Mouse (Mus musculus): ENCODE results near the gene Gm45713.

The Gm45713 gene

GRCm38 (mm10) chr7:45092828-45093515 lies 43.1 kb downstream of the Gm45713 start:
- DNase-seq = no peak

GRCm38 (mm10) chr7:45092048-45092447 lies 44.0 kb downstream of the Gm45713 start, which contains the start of gene Rcn3:
Gene Rcn3 (minus strand): TSS chr7:45092221.
- DNase-seq = no peak

- no peak for DNase-seq
Observed at GRCm38 (mm10) chr7:45091001-45091990, 44.7 kb downstream of the Gm45713 start.

GRCm38 (mm10) chr7:45090251-45090977 lies 45.6 kb downstream of the Gm45713 start:
- DNase-seq = peak; percentile 44

GRCm38 (mm10) chr7:45088597-45088996 lies 47.4 kb downstream of the Gm45713 start:
- no peak for DNase-seq

- DNase-seq = no peak
Observed at GRCm38 (mm10) chr7:45086084-45086483, 49.9 kb downstream of the Gm45713 start.

GRCm38 (mm10) chr7:45083300-45083890 lies 52.6 kb downstream of the Gm45713 start:
- peak; percentile 53 for DNase-seq

GRCm38 (mm10) chr7:45082401-45083299 lies 53.4 kb downstream of the Gm45713 start:
- DNase-seq = peak; percentile 55

- no peak for DNase-seq
Observed at GRCm38 (mm10) chr7:45081016-45081415, 55.0 kb downstream of the Gm45713 start.

GRCm38 (mm10) chr7:45079856-45080255 lies 56.2 kb downstream of the Gm45713 start:
- DNase-seq = peak; percentile 94

GRCm38 (mm10) chr7:45078513-45078912 lies 57.5 kb downstream of the Gm45713 start:
- DNase-seq = peak; percentile 79

- no peak for DNase-seq
Observed at GRCm38 (mm10) chr7:45077829-45078228, 58.2 kb downstream of the Gm45713 start.

- DNase-seq = no peak
Observed at GRCm38 (mm10) chr7:45077322-45077721, 58.7 kb downstream of the Gm45713 start.

- no peak for DNase-seq
Observed at GRCm38 (mm10) chr7:45076501-45076900, 59.5 kb downstream of the Gm45713 start.
